Mouse (Mus musculus) spleen, postnatal 14 days (tissue): ENCODE results near the gene Kmt2d.

ENCODE experiments used
- DNase-seq, 2 experiments: peaks; one replicate each; pipeline ENCODE4 v3.0.0; 2021 to 2022; ENCODE audit warnings: low spot score in 2 of 2

Kmt2d gene

GRCm38 (mm10) chr15:98859319-98860043, 11.5 kb downstream of the Kmt2d start:
- no peak for DNase-seq

DNA sequence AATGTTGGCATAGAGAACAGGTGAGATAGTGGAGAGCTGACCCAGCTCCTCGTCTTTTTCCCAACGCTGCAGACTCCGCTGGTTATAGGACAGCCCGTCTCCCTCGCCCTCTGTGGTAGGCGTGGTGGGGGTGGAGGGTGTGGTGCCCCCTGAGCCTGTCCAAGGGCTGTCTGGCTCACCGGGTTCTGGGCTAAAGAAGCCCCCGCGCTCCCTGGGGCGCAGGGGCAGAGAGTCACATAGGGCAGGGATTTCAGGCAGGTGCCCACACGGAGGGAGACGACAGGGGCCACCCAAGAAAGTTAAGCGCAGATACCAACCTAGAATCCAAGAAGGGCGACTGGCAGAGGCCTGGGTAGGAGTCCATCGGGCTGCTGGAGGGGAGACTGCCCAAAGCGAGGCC, 16.8 kb downstream of the Kmt2d start:
- no peak for DNase-seq

- no peak for DNase-seq
Observed at GRCm38 (mm10) chr15:98853161-98853937, 17.7 kb downstream of the Kmt2d start.

GRCm38 (mm10) chr15:98852733-98853132, 18.3 kb downstream of the Kmt2d start:
- no peak for DNase-seq

DNA sequence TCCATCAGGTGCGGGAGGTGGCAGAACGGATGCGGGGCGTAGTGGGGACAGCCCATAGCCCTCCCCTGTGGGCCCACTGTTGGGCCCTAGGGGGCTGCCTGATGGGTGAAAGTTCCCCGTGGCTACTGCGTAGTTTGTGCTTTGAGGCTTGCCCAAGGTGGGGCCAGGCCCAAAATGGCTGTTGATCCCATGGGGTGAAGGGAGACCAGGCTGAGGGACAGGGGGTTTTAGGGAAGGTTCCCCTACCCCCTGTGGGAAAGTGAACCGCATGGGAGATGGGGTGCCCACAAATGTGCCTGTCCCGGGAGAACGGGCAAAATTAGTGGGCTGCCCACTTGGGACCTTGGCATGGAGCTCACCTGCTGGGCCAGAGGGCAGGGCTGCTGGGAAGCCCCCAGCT, 18.9 kb downstream of the Kmt2d start:
- no peak for DNase-seq

DNA sequence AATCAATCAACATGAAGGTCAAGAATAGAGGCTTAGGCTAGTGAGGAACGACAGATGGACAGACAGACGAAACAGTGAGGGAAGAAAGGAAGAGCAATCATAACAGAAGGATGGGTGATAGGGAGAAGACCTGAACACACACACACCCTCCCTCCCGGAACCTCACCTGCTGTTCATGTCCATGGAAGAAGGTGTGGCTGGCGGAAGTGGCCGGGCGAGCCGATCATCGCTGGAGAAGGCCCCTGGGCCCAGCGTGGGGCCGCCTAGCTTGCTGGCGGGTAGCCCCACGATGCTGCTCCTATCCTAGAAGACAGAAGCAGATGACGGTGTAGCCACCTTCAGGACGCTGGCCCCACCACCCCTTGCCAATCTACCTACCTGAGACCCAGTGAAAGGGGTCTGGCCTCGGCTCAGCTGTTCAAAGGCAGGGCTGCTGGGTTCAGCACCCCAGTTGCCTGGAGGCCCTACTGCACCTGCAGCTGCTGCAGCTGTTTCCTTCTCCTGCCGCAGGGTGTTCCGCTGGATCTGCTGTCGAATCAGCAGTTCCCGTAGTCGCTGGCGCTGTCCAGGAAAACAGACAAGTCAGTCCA, 19.7 kb downstream of the Kmt2d start:
- DNase-seq, result no peak

- no peak for DNase-seq
Observed at GRCm38 (mm10) chr15:98850668-98851067, 20.3 kb downstream of the Kmt2d start.

GRCm38 (mm10) chr15:98849956-98850600, 20.9 kb downstream of the Kmt2d start:
- DNase-seq, result no peak

- no peak for DNase-seq
Observed at GRCm38 (mm10) chr15:98849165-98849564, 21.8 kb downstream of the Kmt2d start.

DNA sequence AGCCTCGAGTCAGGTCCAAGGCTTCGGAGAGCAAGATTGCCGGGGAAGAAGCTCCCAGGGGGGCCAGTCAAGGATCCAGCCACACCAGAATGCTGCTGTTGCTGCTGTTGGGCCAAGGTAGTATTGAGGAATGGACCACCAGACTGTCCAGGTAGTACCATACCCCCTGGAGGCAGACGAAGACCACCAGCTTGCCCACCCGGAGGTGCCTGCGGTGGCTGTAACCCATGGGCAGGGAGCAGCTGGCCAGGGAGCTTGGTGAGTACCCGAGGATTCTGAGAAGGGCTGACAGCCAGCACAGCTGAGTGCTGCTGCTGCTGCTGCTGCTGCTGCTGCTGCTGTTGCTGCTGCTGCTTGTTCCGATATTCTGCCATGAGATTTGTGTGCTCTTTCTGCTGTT, 24.9 kb downstream of the Kmt2d start:
- no peak for DNase-seq

GRCm38 (mm10) chr15:98845149-98845548, 25.9 kb downstream of the Kmt2d start:
- DNase-seq, result no peak

DNA sequence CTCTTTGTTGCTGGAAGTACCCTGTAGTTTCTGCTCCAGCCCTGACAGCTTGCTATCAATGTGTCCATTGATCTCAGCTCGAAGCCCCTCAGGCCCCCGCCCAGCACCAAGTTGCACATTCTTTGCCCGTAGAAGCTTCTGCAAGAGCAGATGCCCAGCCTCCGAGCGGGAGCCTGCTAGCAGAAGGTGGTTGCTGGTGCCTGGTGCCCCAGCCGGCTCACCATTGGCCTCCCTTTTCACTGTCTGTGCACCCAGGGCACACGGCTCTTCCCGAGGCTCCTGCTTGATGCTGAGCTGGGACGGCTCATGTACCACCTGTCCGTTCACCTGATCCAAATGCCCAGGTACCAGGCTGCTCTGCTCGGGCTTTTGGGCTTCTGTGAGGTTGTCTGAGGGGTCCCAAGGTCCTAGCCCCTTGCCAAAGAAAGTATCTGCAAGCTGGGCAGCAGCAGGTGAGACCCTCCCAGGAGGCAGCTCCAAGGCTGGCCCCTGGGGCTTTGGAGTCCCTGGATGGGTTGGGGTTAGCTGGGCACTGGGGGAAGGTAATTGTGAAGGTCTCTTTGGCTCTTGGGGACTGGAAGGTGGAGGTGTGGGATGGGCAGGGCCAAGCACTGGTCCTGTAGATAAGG, 27.3 kb downstream of the Kmt2d start:
- DNase-seq, result no peak

DNA sequence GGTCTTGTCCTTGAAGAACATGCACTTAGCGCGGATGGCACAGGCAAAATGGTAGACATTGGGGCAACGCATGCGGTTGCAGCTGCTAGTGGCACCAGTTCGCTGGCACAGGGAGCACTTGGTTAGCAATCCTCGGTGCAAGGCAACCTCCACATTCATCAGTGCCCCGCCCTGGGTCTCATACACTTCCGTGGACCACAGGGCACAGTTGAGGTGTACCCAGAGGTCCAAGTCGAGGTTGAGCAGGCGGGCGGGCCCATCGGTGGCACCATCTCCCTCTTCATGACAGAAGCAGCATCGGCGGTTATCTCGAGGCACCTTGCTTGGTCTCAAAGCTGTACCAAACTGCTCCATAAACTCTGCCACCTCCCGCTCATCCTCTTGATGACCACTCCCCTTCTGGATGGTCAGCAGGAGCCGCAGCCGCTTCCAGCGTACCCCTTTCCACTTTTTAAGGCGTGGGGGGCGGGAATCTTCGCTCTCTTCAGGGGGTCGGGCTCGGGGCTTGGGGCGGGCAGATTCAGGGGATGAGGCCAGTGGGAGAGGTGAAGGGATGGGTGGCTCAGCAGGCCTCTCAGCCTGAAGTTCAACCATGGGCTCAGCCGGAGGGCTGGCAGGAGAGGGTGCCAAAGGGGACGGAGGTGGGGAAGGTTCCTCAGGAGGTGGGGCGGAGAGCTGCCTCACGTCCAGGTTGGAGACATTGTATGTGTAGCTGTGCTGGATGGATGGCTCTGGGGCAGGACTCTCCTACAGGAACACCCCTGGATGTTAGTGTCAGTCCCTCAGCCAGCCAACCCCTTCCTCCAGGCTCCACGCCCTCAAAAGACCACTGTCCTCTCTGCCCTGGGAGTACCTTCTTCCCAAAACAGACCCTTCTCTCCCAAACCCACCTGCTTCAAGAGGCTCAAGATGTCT, 31.1 kb downstream of the Kmt2d start:
- DNase-seq, result no peak

DNA sequence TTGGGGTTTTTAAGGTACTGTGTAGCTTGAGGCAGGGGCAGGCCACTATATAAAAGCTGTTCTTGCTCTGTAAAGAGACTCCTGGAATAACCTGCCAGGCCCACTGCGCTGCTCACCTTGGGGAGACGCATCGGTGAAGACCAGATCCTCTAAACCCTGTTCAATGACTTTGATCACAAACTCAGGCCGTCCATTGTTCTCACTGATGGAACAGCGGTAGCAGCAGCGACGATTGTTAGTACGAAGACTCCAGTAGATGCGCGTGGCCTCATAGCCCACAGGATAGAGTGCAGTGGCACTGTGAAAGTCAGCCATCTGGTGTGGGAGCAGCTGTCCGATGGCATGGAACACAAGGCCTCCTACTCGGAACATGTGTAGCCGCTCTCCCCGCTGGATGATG, 31.8 kb downstream of the Kmt2d start:
- DNase-seq, result no peak

GRCm38 (mm10) chr15:98837743-98838103, 33.3 kb downstream of the Kmt2d start:
- no peak for DNase-seq

DNA sequence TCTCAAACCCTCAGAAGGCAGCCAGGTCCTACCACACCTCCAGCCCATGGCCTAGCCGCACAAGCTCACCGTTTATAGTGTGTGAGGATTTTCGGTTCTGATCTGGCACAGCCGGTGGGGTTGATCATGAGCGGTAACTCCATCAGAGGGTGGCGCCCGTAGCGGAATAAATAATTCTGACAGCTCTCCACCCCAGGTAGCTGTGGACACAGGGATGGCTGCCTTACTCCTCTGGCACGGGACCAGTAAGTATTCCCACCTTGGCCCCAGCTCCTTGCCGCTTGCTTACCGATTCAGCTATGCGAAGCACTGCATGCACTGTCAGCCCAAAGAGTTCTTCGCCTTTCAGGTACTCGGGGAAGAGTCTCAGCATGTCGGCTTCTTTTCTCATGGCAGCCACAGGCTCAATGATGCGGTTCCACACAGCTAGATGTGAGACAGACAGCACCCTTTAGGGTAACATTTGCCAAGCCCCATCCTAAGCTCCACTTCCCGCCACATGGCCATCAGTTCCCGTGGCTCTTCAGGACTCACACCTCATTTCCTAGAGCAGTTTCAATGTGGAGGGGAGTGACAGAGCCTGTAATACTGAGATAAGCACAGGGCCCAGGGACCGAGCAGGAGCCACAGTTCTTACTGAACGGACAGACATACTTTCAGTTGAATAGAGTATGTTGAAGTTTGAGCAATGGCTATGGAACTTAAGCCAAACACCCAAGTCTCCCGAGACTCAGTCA, 33.8 kb downstream of the Kmt2d start:
- no peak for DNase-seq

DNA sequence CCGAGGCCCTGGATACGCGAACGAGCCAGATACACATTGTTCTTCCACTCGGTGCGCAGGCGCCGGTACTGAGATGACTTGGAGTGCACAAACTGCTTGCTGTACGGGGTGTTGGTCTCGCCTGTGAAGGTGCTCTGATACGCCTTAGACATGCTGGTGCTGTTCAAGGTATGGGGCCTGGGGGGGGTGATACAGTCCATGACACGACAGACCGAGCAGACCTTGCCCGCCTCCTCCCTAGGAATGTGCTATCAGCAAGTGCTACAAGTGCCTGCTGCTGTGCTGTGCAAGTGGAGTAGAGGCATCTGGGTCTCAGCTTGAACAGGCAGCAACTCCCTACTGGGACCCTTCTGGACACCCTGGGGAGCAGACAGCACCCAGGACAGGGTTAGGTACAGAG, 35.7 kb downstream of the Kmt2d start:
- no peak for DNase-seq

DNA sequence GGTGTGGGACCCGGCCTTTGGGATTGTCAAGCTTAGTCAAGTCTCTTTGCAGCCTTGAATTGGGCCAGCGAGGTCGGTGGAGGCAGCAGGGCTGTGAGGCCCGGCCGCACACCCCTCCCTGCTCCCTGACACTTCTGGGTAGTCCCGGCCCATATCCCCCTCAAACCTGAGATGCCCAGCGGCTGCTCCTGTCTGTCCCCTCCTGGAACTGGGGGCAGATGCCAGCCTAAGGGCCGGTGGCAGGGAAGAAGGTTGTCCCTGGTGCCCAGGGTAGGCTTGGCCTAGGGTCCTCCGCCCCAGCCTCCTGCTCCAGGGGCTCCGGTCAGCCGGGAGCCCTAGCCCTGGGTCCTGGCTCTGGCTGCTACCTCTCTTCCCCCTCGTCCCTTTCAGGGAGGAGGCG, 36.9 kb downstream of the Kmt2d start:
- no peak for DNase-seq

DNA sequence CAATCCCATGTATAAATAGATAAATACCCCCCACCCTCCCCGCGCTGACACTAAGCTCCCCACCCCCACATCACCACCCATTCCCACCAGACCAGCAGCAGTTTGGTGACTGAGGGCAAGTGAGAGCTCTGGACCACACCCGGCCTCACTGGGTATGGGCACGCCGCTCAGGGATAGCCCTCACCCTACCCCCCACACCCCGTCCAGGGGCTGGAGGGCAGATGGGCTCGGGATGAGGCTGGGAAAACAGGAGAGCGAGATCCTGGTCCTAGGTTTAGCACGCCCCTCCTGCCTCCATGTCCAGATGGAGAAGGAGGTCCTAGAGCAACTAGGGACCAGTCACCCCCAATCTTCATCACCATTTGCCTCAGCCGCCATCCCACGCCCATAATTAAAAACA, 37.7 kb downstream of the Kmt2d start:
- DNase-seq, result no peak
